Mouse (Mus musculus): ENCODE results near the gene Dnase2a.

Dnase2a gene

DNA sequence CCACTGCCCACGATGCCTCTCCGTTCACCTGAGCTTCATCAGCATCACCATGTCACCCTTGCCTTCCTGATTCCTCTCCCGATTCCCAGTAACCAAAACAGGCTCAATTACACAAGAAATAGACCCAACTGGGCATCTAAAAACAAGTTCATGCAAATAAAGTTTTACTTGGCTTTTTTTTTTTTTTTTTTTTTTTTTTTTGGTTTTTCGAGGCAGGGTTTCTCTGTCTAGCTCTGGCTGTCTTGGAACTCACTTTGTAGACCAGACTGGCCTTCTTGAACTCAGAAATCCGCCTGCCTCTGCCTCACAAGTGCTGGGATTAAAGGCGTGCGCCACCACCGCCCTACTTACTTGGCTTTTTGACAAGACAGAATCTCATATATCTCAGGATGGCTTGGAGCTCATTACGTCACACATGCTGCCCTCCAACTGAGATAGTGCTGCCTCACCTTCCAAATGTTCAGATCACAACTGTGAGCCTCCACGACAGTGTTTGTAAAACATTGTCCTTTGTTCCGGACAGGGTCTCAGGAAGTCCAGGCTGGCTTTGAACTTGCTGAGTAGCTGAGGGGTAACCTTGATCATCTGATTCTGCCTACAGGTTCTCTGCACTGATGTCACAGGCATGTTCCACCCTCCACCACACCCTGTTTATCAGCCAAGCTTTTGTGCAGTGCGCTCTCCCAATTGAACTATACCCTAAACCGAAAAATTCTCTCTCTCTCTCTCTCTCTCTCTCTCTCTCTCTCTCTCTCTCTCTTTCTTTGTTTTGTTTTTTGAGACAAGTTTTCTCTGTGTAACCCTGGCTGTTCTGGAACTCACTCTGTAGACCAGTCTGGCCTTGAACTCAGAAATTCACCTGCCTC, 29.5 kb downstream of the Dnase2a start:
- DNase-seq, result no peak

DNA sequence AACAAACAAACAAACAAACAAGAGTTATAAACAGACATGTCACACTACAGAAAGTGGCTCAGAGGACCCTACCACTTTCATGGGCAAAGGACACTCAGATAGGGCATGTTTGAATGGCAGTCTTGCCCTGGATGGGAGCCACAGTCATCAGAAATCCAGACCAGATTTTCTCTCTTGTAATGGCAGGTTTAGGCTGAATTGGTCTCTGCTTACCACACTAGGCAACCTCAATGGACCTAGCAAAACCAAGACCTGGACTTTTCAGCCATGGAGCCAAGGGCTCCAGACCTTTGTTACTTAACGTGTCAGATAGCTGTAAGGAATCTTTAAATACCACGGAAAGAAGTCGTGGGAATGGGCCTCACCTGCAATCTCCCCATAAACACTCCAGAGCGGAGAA, 35.3 kb downstream of the Dnase2a start:
- no peak for DNase-seq

DNA sequence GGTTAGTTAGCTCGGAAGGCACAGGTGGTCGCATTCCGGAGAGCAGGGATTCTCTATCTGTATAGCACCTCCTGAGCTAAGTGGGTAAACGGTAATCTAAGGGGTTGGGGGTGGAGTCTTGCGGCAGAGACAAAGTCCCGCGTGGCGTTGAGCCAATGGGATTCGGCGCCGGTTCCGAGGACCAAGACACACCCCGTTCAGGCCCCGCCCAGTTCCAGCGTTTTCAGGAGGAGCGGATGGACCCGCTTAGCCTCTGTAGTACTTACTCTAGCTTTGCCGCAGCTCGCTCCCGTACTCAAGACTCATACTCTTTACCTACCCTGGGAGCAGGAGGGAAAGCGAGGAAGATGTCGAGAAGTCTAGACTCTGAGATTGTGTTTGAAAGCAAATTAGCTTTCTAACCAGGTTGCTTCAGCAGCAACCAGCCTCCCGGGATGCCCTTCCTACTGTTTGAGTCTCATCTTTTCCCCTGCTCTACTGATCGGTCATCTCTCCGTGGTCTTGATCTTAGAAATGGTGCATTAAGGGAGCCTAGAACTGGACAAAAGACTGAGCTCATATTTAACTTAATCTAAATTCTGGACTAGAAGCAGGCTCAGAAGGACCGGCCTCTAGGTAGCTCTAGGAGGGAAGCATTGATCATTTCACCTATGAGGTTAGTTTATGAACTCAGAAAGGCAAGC, 36.3 kb downstream of the Dnase2a start:
- peak; percentile 81 for DNase-seq

DNA sequence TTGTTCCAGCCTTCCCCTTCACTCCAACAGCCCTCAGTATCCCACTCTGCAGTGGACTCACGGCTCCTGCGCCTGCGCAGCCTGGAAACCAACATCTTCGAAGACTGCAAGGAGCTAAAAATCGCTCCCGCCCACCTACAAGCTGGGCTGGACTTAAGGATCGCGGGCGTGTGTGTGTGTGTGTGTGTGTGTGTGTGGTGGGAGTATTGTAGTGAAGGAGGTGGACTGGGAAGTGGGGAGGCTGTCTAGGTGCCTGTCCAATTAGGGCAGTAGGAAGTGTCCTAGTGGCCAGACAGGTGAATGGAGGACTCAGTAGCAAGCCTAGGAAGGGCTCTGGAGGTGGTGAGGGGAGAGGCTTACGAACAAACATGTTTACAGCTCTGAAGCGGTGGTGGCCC, 36.9 kb downstream of the Dnase2a start:
- DNase-seq, result peak; percentile 83

DNA sequence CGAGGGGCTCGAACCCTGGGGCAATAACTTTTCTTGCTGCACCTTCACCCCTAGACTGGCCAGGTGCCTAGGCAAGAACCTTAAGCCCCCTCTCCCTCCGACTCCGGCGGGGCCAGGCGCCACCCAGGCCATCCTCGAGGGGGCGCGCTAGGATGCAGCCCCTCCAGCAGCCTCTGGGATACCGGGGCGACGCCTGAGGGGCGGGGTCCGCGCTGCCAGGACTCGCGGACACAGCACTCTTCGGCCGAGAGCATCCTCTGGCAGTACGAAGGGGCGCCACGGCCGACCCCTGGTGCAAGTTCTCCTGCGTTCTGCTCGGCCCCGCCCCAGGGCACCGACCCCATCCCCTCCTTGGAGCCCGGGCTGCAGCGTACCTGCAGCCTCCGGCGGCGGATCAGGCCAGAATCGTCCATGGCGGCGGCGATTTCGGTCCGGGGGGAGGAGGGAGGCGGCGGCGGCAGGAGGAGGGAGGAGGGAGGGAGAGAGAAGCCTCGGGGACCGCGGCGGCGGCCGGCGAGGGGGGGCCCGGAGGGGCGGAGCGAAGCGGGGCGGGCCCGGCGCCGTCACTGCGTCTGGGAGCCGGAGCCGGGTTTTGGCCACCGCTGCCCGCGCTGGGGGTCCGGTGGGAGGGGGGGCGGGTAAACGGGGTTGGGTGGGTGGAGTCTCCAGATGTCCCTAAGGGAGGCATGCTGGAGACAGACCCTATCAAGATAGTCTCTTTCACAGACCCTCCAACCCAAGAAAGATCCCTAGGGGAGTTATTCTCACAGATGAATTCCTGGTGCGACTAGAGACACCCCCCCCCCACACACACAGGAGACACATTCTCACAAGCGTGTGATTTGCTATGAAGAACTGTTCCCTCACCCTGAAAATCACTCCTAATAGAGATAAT, 37.5 kb downstream of the Dnase2a start:
- peak; percentile 62 for DNase-seq

DNA sequence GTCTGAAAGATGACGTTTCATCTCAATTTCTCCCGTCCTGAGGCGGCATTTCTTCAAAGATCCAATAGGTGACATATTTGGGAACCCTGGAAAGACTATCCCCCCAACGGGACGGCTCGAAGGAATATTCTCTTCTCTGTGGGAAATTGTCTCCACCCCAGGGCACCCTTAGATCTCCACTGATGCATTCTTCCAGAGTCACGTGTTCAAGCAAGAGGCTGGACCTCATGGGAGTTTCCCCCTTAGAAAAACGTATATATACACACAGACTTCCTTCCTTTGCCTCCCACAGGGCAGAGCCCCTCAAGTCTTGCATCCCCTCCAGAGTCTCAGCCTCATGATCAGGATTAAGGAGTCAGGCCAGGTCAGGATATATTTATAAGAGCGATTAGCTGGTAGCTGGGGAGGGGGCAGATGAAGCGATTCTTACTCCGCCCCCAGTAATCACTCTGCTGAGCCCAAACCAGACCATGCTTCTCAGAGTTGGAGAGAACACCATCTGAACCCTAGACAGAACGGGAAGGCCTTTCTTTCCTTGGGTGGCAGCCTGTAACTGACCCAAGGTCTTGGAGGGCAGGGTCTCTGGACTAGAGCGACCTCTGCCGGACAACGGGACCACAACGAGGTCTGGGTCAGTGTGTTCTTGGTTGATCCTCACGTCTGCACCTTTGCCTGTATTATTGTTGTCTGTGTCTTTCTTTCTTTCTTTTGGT, 38.3 kb downstream of the Dnase2a start, which contains the start of gene Rtbdn:
Rtbdn (plus strand) TSS at position 464 of the 713 bp plus-strand sequence.
- DNase-seq, result no peak

DNA sequence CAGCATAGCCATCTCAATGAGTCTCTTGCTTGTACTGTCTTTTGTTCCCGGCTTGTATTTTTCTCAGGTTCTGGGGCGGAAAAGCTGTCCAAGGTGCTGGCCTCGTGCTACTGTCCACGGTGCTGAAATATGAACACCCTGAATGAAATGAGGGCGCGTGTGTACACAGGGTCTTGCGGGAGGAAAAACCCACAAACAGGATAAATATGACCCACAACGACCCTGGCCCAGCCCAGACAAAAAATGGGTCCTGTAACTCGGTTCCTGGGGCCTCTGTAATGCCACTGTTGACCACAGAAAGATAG, 38.8 kb downstream of the Dnase2a start:
- no peak for DNase-seq

DNA sequence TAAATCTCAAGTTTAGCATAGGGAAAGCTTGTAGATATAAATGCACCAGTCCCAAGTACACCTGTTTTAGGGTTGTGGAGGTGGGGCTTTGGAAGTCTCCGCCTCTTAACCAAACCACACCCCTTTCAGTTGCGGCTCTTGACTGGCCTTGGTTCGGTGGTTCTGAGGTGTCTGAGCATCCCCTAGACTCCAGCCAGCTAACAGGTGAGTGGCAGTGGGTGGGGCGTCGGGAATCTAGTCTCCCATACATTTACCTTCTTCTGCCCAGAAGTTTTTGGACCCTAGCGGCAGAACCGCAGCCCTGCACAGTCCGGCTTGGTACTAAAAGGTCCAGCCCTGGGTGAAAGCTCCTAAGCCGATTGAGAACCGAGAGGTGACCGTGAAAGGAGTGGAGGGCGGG, 41.4 kb downstream of the Dnase2a start:
- no peak for DNase-seq

DNA sequence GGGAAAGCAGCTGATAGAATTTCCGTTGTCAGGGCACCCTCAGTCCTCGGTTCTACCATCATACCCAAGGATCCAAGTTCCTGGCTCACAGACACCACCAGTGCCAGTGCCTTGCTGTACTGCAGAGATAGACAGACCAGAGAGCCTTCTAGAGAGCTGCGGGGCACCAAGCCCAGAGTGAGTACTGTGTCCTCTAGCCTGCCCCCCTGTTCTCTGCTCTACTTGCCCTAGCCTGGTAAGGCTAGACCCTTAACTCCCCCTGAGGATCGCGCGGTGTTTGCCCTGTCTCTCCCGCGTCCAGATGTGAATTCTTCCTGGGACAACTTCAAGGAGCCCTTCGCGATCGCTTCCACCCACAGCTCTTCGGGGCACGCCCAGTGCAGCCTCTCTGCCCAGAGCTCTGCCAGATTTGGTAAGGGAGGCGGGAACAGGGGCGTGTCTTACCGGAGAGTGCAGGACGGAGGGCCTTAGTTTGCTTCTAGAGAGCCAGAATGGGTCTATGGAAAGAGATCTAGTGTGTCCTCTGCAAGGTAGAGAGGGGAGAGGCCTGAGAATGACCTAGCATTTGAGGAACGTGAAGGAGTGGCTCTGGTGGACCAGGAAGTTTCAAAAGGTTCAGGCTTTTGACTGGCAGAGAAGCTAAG, 44.4 kb downstream of the Dnase2a start:
- DNase-seq, result no peak

DNA sequence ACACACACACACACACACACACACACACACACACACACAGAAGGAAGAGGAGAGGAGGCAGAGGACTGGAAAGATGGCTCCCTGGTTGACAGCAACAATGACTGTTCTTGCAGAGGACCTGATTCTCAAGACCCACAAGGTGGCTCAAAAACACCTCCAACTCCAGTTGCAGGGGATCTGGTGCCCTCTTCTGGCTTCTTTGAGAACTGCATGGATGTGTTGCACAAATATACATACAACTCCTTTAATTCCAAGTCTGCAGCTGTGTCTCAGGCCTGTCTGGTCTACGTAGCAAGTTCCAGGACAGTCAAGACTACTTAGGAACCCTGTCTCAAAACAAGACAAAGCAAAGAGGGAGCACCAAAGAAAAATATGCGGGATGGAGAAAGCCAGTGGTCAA, 48.4 kb downstream of the Dnase2a start:
- DNase-seq, result peak; percentile 55

DNA sequence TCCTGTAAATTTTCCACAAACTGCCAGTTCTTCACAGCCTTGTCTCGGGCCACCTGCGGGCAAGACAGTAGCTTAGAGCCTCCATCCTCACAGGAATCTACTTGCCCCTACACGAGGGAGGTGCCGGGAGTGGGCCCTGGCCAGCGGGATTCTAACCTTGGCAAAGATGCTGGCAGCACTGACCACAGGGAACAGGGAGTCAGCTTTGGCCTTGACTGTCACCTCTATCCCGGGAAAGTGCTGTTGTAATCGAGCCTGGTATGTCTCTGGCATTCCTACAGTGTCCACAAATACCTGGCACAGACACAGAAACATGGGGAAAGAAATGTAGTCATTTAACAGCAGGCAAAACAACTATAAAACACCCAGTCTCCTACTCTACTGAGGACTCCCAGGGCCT, 51.5 kb downstream of the Dnase2a start:
- no peak for DNase-seq

DNA sequence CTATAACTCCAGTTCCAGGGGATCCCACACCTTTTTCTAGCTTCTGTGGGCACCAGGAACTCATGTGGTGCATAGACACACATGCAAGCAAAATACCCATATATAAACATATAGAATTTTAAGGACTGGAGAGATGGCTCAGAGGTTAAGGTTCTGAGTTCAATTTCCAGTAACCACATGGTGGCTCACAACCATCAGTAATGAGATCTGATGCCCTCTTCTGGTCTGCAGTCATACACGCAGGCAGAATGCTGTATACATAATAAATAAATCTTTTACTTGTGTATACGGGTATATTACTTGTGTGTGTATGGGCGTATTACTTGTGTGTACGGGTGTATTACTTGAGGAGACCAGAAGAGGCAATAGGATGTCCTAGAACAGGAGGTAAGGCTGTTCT, 55.6 kb downstream of the Dnase2a start:
- no peak for DNase-seq

DNA sequence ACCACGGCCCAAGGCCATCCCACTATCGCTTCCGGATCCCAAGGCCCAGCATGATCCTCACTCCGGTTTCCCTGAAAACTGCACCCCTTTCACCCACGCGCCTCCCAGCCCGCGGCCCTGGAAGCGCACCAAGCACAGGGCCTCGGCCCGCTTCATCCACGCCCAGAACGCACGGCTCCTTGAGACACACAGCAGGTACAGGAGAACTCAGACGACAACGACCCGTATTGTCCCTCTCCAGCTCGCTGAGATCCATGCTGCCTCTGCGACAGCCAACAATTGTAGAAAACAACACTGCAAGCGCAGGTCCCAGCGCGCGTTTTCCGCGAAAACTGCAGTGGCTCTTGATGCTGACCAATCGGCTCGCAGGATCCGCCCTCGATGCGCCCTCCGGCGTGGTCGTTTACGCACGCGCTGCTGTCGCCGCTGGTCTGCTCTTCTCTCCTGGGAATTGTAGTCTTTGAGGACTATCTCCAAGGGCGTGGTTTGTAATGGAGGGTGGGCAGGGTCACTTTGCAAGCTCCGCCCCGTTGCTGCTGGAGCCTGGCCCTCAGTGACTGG, 57.5 kb downstream of the Dnase2a start:
- peak; percentile 93 for DNase-seq

DNA sequence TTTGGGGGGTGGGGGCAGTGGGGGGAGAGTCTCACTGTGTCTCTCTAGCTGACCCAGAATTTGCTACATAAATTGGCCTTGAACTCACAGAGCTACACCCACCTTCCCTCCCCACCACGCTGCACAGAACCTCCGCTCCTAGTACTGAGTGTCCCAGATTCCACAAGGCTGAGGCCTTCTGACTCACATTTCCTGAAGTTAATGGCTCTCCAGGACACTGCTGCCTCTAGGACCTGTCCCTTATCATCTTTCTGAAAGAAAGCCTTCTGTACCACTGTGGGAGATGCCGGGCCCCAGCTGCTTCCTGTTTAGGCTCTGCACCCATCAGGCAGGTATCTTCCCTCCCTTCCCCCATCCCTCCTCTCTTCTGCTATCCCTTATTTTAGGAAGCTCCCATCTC, 58.2 kb downstream of the Dnase2a start:
- no peak for DNase-seq

DNA sequence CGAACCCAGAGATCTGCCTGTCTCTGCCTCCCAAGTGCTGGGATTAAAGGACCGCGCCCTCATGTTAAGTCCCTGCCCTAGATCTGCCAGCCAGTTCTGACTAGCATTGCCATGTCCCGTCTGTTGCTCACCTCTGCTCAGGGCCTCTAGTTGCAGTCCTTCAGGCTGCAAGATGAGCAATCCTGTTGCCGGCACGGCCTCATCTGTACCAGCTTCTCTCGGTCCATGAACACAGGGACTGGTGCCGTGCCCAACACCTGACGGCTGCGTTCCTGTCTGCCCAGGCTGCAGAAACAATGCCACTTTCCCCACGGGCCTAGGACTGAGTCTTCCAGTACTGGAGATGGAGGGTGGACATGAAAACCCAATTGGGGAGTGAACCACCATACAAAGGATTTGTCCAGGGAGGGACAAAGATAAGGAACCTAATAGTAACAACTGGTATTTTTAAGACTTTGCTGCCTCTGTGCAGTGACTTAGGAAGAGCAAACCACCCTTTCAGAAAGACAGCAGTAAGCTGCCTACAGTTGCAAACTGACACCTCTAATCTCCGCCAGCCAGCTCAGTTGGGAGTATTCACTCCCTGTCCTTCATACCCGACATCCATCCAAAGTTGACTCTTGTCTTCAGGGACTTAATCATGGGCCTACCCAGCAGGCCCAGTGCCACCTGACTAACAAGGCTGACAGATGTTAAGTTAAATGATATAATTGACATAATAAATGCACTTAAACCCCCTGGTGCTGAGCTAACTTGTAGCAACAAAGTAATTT, 59.4 kb downstream of the Dnase2a start:
- no peak for DNase-seq

DNA sequence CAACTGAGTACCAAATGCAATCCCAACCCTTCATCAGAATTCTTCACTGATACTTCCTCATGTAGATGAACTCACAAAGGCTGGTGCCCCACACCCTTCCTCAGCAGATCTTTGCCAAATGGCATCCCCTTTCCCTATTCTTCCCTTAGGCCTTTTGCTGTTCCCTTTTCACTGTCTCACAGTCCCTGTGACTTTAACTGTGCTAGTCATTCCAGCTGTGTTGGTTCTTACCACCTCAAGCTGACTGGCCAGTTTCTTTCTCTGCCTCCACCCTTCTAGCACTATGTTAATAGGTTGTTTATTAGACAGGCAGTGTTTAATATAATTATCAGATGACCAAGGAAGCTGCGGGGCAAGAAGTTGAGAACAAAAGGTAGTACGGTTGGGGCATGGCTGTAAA, 60.3 kb downstream of the Dnase2a start:
- DNase-seq, result no peak

DNA sequence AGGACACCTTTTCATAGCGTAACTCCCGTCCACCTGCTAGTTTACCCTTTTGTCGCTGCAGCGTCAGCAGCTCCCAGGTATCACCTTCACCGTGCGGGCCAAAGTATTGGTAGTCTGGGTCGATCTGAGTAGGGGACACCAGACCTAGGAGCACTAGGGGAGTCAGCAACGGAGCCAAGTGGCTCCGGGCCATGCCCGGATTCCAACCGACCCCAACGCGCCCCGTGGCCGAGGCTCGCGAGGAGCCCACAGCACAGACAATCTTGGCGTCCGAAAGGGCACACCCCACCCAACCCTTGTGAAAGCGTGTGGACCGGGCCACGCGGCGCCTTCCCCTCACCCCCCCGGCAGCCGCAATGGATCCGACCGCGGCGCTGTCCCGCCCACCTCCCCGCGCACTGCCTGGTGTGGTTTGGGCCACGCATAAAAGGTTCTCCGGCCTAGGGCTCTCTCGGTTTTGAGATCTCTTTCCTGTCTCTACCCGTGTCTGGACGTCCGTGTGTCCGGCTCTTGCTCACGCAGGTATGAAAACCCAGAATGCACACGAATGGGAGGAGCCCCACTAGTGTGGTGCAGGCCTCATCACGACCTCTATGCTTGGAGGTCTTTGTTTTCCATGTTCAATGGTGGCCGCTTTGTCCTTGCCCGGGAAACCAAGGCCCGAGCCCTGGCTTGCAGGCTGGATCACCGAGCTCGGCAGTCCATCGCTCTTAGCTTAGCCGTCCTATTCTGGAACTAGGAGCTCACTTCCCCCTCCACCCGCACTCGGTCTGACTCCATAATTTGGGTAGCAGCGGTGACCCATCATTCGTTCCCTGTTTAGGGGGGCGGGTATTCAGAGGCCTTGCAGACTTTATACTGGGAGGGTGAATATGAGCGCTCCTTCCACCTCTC, 61.1 kb downstream of the Dnase2a start, which contains the start of the genes Gm49661, Prdx2 and Rnaseh2a:
Gm49661 (minus strand) TSS at position 193 of the 894 bp plus-strand sequence.
Prdx2 (plus strand) TSS at position 347 of the 894 bp plus-strand sequence.
Rnaseh2a (minus strand) TSS at position 527 of the 894 bp plus-strand sequence.
- peak; percentile 75 for DNase-seq

DNA sequence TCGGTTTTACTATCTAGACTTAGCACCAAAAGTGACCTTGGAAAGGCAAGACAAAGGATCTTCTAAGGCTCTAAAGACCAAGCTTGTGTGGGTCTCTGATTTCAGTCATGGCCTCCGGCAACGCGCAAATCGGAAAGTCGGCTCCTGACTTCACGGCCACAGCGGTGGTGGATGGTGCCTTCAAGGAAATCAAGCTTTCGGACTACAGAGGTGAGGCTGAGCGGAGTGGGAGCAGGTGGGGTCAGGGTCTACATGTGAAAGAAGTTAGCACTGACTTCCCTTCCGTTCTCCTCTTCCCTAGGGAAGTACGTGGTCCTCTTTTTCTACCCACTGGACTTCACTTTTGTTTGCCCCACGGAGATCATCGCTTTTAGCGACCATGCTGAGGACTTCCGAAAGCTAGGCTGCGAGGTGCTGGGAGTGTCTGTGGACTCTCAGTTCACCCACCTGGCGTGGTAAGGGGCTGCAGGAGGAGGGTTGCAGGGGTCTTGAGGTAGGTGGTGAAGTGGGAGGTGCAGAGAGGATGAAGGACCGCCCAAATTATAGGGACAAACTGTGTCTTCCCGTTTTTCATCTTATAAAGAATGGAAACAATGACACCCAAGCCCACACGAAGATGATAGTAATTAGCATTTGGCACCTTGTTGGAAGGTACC, 61.9 kb downstream of the Dnase2a start:
- no peak for DNase-seq

DNA sequence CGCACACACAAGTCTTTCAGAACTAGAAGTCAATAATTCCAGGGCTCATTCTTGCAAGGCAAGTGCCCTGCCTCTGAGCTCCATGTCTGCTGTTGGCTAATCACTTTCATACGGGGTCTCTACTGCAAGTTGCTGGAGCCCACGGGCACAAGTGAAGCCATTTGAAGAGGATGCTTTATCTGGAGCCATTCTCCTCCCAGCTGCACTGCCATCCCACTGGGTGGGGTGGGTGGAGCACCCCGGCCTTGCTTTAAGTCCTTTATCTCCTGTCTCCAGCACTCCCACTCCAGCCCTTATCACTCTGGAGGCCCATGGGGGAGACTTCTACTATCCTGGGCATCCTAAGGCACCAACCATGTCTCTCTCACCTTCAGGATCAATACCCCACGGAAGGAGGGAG, 62.6 kb downstream of the Dnase2a start:
- no peak for DNase-seq

All from right cerebral cortex, postnatal 25 days (tissue).